Mouse (Mus musculus): ENCODE measurements around the gene Ptprh.

DNA sequence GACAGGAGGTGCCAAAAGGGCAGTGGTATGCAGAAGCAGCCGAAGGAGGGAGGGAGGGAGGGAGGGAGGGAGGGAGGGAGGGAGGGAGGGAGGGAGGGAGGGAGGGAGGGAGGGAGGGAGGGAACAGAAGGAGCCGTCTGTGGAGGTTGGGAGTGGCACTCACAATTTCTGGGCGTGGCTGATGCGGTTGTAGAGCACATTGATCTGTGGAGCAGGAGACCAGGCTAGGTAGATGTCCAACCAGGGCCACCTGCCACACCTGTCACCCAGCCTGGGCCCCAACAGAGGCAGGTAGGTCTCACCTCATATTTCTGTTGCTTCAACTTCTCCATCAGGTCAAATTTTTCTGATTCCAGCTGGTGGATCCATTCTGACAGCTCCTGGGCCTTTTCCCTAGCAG, 96.6 kb downstream of the Ptprh start:
- TF ChIP-seq POLR2A (IDR thresholded peaks at IDR 0.05; ENCODE audit: control insufficient read depth, extremely low read depth, insufficient read depth, low read length, poor library complexity) (no peak), CTCF (IDR thresholded peaks at IDR 0.05; ENCODE audit: borderline replicate concordance, control insufficient read depth, extremely low read depth, insufficient read depth, low read length, poor library complexity) (no peak)

All from thymus, adult 2 months (tissue).